Mouse (Mus musculus): ENCODE measurements at regions not wholly inside any gene's neighbourhood (a gene's known extent, or its start where the extent isn't known, plus 50 kb on each side); places are given as distances from the start of the nearest gene placed in this dataset.

- Histone ChIP-seq H3K9ac (ENCODE audit: low read depth, low read length) (no peak overlapping the region), H3K4me2 (replicated peaks; ENCODE audit: low read depth) (no peak overlapping the region), H3K4me1 (replicated peaks; ENCODE audit: control insufficient read depth, insufficient read depth, low read length) (no peaks in the 10 kb centered on the region), H3K36me3 (ENCODE audit: control insufficient read depth, insufficient read depth) (no peaks in the 10 kb centered on the region), H3K4me3 (ENCODE audit: low read depth, low read length) (no peak overlapping the region), H3K27me3 (replicated peaks; ENCODE audit: control insufficient read depth, insufficient read depth, low read length) (no peaks in the 10 kb centered on the region), H3K27ac (ENCODE audit: low read depth, low read length) (no peak overlapping the region), H3K9me3 (ENCODE audit: control insufficient read depth) (no peaks in the 10 kb centered on the region)
- whole genome bisulfite sequencing: 90% methylated on average over 1 of the region's 1 CpGs
- ATAC-seq: no peak
- TF ChIP-seq CTCF (IDR thresholded peaks at IDR 0.05; ENCODE audit: low read depth): no peak
These were observed 417.9 kb downstream of the Grb14 start for GRCm38 (mm10) chr2:64606864-64607263.

- ATAC-seq: no peak
- H3K27me3 ChIP-seq (replicated peaks; ENCODE audit: control insufficient read depth, insufficient read depth, low read length): no peaks in the 10 kb centered on the region
- no peaks in the 10 kb centered on the region for H3K36me3 ChIP-seq (ENCODE audit: control insufficient read depth, insufficient read depth)
- H3K4me2 ChIP-seq (replicated peaks; ENCODE audit: low read depth): no peak overlapping the region
- no peak overlapping the region for H3K4me3 ChIP-seq (ENCODE audit: low read depth, low read length)
- H3K9ac ChIP-seq (ENCODE audit: low read depth, low read length): no peak overlapping the region
- TF ChIP-seq CTCF (IDR thresholded peaks at IDR 0.05; ENCODE audit: low read depth): no peak
- H3K4me1 ChIP-seq (replicated peaks; ENCODE audit: control insufficient read depth, insufficient read depth, low read length): no peaks in the 10 kb centered on the region
- no peaks in the 10 kb centered on the region for H3K9me3 ChIP-seq (ENCODE audit: control insufficient read depth)
- no peak overlapping the region for H3K27ac ChIP-seq (ENCODE audit: low read depth, low read length)
- 33% methylated on average over 3 of the region's 3 CpGs for WGBS
These were observed 442.5 kb downstream of the Grb14 start for GRCm38 (mm10) chr2:64582258-64582657.

GRCm38 (mm10) chr2:64536032-64536431 is 438.2 kb upstream of the Fign start:
- H3K4me1 ChIP-seq (replicated peaks; ENCODE audit: control insufficient read depth, insufficient read depth, low read length): no peaks in the 10 kb centered on the region
- H3K4me2 ChIP-seq (replicated peaks; ENCODE audit: low read depth): no peak overlapping the region
- no peaks in the 10 kb centered on the region for H3K36me3 ChIP-seq (ENCODE audit: control insufficient read depth, insufficient read depth)
- no peak for ATAC-seq
- H3K9me3 ChIP-seq (ENCODE audit: control insufficient read depth): no peaks in the 10 kb centered on the region
- no peaks in the 10 kb centered on the region for H3K27me3 ChIP-seq (replicated peaks; ENCODE audit: control insufficient read depth, insufficient read depth, low read length)
- H3K9ac ChIP-seq (ENCODE audit: low read depth, low read length): no peak overlapping the region
- H3K4me3 ChIP-seq (ENCODE audit: low read depth, low read length): no peak overlapping the region
- no peak overlapping the region for H3K27ac ChIP-seq (ENCODE audit: low read depth, low read length)
- no peak for TF ChIP-seq CTCF (IDR thresholded peaks at IDR 0.05; ENCODE audit: low read depth)
- 84% methylated on average over 5 of the region's 5 CpGs for WGBS

- H3K4me1 ChIP-seq (replicated peaks; ENCODE audit: control insufficient read depth, insufficient read depth, low read length): no peaks in the 10 kb centered on the region
- H3K27me3 ChIP-seq (replicated peaks; ENCODE audit: control insufficient read depth, insufficient read depth, low read length): no peaks in the 10 kb centered on the region
- no peak for ATAC-seq
- no peak for TF ChIP-seq CTCF (IDR thresholded peaks at IDR 0.05; ENCODE audit: low read depth)
- no peaks in the 10 kb centered on the region for H3K9me3 ChIP-seq (ENCODE audit: control insufficient read depth)
- no peak overlapping the region for H3K27ac ChIP-seq (ENCODE audit: low read depth, low read length)
- WGBS: 76% methylated on average over 5 of the region's 5 CpGs
- H3K4me3 ChIP-seq (ENCODE audit: low read depth, low read length): no peak overlapping the region
- no peak overlapping the region for H3K9ac ChIP-seq (ENCODE audit: low read depth, low read length)
- no peaks in the 10 kb centered on the region for H3K36me3 ChIP-seq (ENCODE audit: control insufficient read depth, insufficient read depth)
- no peak overlapping the region for H3K4me2 ChIP-seq (replicated peaks; ENCODE audit: low read depth)
These were observed 437.6 kb upstream of the Fign start for GRCm38 (mm10) chr2:64535351-64535851.

- 87% methylated on average over 13 of the region's 13 CpGs for WGBS
These were observed 437.0 kb upstream of the Fign start for GRCm38 (mm10) chr2:64534869-64535268.

GRCm38 (mm10) chr2:64534344-64534743 is 436.5 kb upstream of the Fign start:
- Histone ChIP-seq H3K4me2 (replicated peaks; ENCODE audit: low read depth) (no peak overlapping the region), H3K9me3 (ENCODE audit: control insufficient read depth) (no peaks in the 10 kb centered on the region), H3K36me3 (ENCODE audit: control insufficient read depth, insufficient read depth) (no peaks in the 10 kb centered on the region), H3K4me1 (replicated peaks; ENCODE audit: control insufficient read depth, insufficient read depth, low read length) (no peaks in the 10 kb centered on the region), H3K9ac (ENCODE audit: low read depth, low read length) (no peak overlapping the region), H3K27ac (ENCODE audit: low read depth, low read length) (no peak overlapping the region), H3K27me3 (replicated peaks; ENCODE audit: control insufficient read depth, insufficient read depth, low read length) (no peaks in the 10 kb centered on the region), H3K4me3 (ENCODE audit: low read depth, low read length) (no peak overlapping the region)
- TF ChIP-seq CTCF (IDR thresholded peaks at IDR 0.05; ENCODE audit: low read depth): no peak
- 62% methylated on average over 2 of the region's 2 CpGs for WGBS
- no peak for ATAC-seq

More at GRCm38 (mm10) chr2:64534869-64535268, 437.0 kb upstream of the Fign start:
- ATAC-seq: no peak
- H3K27ac ChIP-seq (ENCODE audit: low read depth, low read length): no peak overlapping the region
- H3K36me3 ChIP-seq (ENCODE audit: control insufficient read depth, insufficient read depth): no peaks in the 10 kb centered on the region
- TF ChIP-seq CTCF (IDR thresholded peaks at IDR 0.05; ENCODE audit: low read depth): no peak
- H3K4me1 ChIP-seq (replicated peaks; ENCODE audit: control insufficient read depth, insufficient read depth, low read length): no peaks in the 10 kb centered on the region
- H3K9ac ChIP-seq (ENCODE audit: low read depth, low read length): no peak overlapping the region
- no peak overlapping the region for H3K4me3 ChIP-seq (ENCODE audit: low read depth, low read length)
- no peak overlapping the region for H3K4me2 ChIP-seq (replicated peaks; ENCODE audit: low read depth)
- no peaks in the 10 kb centered on the region for H3K9me3 ChIP-seq (ENCODE audit: control insufficient read depth)
- H3K27me3 ChIP-seq (replicated peaks; ENCODE audit: control insufficient read depth, insufficient read depth, low read length): no peaks in the 10 kb centered on the region

- no peak overlapping the region for H3K4me3 ChIP-seq (ENCODE audit: low read depth, low read length)
- no peak overlapping the region for H3K27ac ChIP-seq (ENCODE audit: low read depth, low read length)
- no peak for ATAC-seq
- no peak overlapping the region for H3K4me2 ChIP-seq (replicated peaks; ENCODE audit: low read depth)
- no peaks in the 10 kb centered on the region for H3K4me1 ChIP-seq (replicated peaks; ENCODE audit: control insufficient read depth, insufficient read depth, low read length)
- no peaks in the 10 kb centered on the region for H3K27me3 ChIP-seq (replicated peaks; ENCODE audit: control insufficient read depth, insufficient read depth, low read length)
- H3K36me3 ChIP-seq (ENCODE audit: control insufficient read depth, insufficient read depth): no peaks in the 10 kb centered on the region
- no peak for TF ChIP-seq CTCF (IDR thresholded peaks at IDR 0.05; ENCODE audit: low read depth)
- WGBS: 83% methylated on average over 3 of the region's 3 CpGs
- no peak overlapping the region for H3K9ac ChIP-seq (ENCODE audit: low read depth, low read length)
- no peaks in the 10 kb centered on the region for H3K9me3 ChIP-seq (ENCODE audit: control insufficient read depth)
These were observed 424.9 kb upstream of the Fign start for GRCm38 (mm10) chr2:64522722-64523121.

Measured in intestine, postnatal 0 days (tissue).